Mouse (Mus musculus): ENCODE results near the gene Nkx6-2. TPM values are rescaled to one million over a fixed set of nuclear protein-coding genes. Genes with fewer than 3 reads are reported as not detected.
A peak's percentile ranks its signal among the peaks of the same experiment; 100 is the strongest.

Gene Nkx6-2
- total RNA-seq, 2 experiments from 2014 or later, result 6.8 to 7.8 TPM

DNA sequence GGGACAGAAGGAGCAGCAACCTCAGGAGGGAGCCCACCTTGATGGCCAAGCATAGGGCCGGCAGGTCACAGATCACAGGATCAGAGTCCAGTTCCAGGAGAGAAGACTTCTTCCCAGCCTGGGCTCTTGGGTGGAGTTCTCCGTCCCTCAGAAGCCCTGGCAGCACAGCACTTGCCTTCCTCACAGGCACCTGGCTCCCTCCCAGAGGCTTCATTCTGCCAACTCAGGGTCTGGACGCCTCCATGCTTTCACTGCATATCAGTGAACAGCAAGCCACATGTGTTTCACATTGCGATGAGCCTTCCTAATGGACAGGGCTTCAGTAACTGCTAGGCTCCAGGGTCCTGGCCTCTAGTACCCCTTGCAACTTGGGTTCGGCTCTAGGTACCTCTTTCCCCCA, 46.3 kb downstream of the Nkx6-2 start:
- no peak for DNase-seq (ENCODE audit: low spot score in 2 of 2)
- intact Hi-C loops (cut with DNase I), result no loop called here

- intact Hi-C loops (cut with DNase I), result no loop called here
- DNase-seq (ENCODE audit: low spot score in 2 of 2), result no peak
These were observed 51.2 kb downstream of the Nkx6-2 start for GRCm38 (mm10) chr7:139531428-139531801.

DNA sequence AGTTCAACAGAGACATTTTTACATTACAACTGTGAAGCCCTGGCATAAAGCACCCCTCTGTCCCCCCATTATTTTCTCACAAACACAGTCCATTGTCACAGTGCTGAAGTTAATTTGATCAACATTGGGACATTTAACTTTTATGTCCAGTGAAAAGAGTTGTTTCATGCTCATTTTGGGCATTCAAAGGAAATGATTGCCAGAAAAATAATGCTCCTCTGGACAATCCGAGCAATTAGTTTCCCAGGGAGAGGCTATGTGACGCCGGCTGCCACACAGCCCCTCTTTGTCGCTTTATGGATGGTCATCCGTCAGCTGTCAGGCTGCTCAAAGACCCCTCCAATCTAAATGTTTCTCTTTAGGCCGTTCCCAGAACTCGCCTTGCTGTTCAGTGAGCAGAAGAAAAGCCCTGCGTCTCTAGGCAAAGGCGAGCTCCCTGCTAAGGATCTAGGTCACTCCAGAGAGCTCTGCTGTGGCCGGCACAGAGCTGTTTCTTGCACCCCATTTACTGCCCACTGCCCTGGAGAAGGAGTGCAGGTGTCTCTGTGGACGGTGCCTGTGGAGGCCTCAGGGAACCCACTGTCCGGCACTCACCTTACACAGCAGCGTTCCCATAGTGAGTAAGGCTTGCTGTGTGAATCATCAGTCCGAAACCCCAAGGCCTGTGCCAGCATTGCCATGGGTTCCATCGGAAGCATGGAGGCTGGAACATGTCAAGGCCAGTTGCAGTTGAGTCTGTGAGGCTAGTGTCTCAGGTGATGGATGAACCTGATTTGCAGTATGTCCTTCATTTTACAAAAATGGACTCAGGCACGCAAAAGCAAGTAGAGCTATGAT, 51.8 kb downstream of the Nkx6-2 start:
- intact Hi-C loops (cut with DNase I), result no loop called here

More for the DNA sequence above, 51.8 kb downstream of the Nkx6-2 start:
- DNase-seq (ENCODE audit: low spot score in 2 of 2), result peak in 1 of 2 experiments; percentile 24

Other genes starting within 250 kb of the Nkx6-2 start
- gene Inpp5a, start 193.7 kb downstream of the Nkx6-2 start, total RNA-seq (2021), result 10 to 100 TPM; 58.5 to 59.2 TPM
- 1 to 10 TPM; 3.1 to 3.3 TPM for gene Cfap46, start 101.0 kb upstream of the Nkx6-2 start, total RNA-seq (2021)

Measured in left cerebral cortex, postnatal 25 days (tissue).